Mouse (Mus musculus): Measurements from ENCODE around the gene Dicer1. TPM values are rescaled to one million over a fixed set of nuclear protein-coding genes. Genes with fewer than 3 reads are reported as not detected.
A peak's percentile ranks its signal among the peaks of the same experiment; 100 is the strongest.

Dicer1 gene
- polyA plus RNA-seq, 1 experiment, result 6.3 TPM

DNA sequence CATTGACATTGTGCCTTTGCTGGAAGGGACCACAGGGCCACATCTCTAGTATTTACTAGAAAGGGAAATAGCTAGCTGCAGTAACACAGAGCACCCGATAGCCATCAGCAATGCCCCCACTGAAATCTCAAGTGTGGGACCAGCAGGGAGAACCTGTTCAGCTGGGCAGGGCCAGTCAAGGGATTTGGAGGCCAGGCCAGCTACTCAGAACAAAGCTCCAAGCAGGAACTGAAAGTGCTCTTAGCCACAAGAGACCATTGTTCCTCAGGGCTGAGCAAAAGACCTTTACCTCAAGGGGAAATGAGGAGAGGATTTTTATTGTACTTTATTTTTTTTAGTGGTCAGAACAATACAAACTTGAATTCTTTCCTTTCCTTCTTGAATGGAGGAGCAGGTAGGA, 25.9 kb upstream of the Dicer1 start:
- no peak for TF ChIP-seq POLR2A (IDR thresholded peaks at IDR 0.05; ENCODE audit: low read depth, low read length)
- no peak for TF ChIP-seq CTCF (IDR thresholded peaks at IDR 0.05; ENCODE audit: extremely low read depth, insufficient read depth, insufficient read length, insufficient replicate concordance)
- Histone ChIP-seq H3K4me1 (ENCODE audit: control insufficient read depth, insufficient read depth, insufficient read length) (no peaks in the 10 kb centered on the region), H3K36me3 (ENCODE audit: control insufficient read depth, insufficient read depth, low read length) (no peaks in the 10 kb centered on the region), H3K27me3 (ENCODE audit: control insufficient read depth, insufficient read depth, low read length) (no peaks in the 10 kb centered on the region), H3K4me3 (ENCODE audit: extremely low read depth, insufficient read depth, insufficient read length) (no peak overlapping the region), H3K27ac (ENCODE audit: insufficient read depth, low read length) (no peak overlapping the region)
- 53% methylated on average over 1 of the region's 1 CpGs for WGBS
- no peak for DNase-seq (ENCODE audit: low read depth in 1 of 2, low spot score in 2 of 2)

DNA sequence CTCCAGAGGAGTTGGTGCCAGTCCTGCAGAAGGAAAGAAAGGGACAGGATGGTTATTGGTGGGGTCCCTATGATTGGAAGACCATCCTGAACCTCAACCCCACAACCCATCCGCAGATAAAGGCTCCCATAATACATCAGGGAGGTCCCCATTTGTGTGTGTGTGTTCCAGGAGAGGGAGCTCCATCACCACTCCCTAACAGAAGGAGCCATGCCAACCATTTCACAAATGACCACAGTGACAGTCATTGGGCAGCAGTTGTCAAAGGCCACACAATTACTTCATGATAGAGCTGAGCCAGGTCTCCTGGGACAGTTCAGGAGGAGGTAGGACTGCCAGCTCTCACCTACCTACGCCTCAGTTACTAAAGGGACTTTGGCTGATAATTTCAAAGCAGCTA, 20.2 kb upstream of the Dicer1 start:
- TF ChIP-seq CTCF (IDR thresholded peaks at IDR 0.05; ENCODE audit: extremely low read depth, insufficient read depth, insufficient read length, insufficient replicate concordance), result no peak
- TF ChIP-seq POLR2A (IDR thresholded peaks at IDR 0.05; ENCODE audit: low read depth, low read length), result no peak
- WGBS, result 73% methylated on average over 2 of the region's 2 CpGs
- Histone ChIP-seq H3K27me3 (ENCODE audit: control insufficient read depth, insufficient read depth, low read length) (no peaks in the 10 kb centered on the region), H3K4me3 (ENCODE audit: extremely low read depth, insufficient read depth, insufficient read length) (no peak overlapping the region), H3K36me3 (ENCODE audit: control insufficient read depth, insufficient read depth, low read length) (no peaks in the 10 kb centered on the region), H3K4me1 (ENCODE audit: control insufficient read depth, insufficient read depth, insufficient read length) (no peaks in the 10 kb centered on the region), H3K27ac (ENCODE audit: insufficient read depth, low read length) (no peak overlapping the region)
- DNase-seq (ENCODE audit: low read depth in 1 of 2, low spot score in 2 of 2), result no peak

DNA sequence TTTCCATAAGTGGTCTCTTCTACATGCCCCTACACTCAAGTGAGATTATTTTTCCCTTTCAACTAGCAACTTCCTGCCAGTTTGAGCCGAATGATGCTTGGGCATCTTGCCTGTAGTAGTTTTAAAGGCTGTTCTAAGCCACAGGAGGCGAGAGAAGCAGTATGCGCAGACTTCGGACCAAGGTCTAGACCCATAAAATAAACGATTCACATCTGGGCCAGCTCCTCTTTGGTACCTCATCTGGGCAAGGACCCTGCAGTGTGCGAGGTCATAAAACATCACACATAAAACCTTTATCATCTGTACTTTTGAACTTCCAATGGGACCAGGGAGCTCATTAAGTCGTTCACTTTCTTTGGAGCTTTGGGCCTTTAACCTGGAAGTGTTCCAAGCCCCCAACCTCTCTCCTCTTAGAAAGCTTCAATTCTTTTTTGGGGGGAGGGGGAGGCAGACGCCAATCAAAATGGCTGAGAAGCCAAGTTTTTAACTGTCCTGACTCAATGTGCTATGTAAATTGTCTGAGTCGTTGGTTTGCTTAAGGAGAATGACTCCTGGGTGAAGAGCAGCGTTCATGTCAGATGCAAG, 17.5 kb upstream of the Dicer1 start:
- Histone ChIP-seq H3K36me3 (ENCODE audit: control insufficient read depth, insufficient read depth, low read length) (no peaks in the 10 kb centered on the region), H3K4me1 (ENCODE audit: control insufficient read depth, insufficient read depth, insufficient read length) (no peaks in the 10 kb centered on the region), H3K4me3 (ENCODE audit: extremely low read depth, insufficient read depth, insufficient read length) (no peak overlapping the region), H3K27ac (ENCODE audit: insufficient read depth, low read length) (no peak overlapping the region), H3K27me3 (ENCODE audit: control insufficient read depth, insufficient read depth, low read length) (no peaks in the 10 kb centered on the region)
- WGBS, result 80% methylated on average over 10 of the region's 10 CpGs
- TF ChIP-seq CTCF (IDR thresholded peaks at IDR 0.05; ENCODE audit: extremely low read depth, insufficient read depth, insufficient read length, insufficient replicate concordance), result no peak
- no peak for TF ChIP-seq POLR2A (IDR thresholded peaks at IDR 0.05; ENCODE audit: low read depth, low read length)
- no peak for DNase-seq (ENCODE audit: low read depth in 1 of 2, low spot score in 2 of 2)

DNA sequence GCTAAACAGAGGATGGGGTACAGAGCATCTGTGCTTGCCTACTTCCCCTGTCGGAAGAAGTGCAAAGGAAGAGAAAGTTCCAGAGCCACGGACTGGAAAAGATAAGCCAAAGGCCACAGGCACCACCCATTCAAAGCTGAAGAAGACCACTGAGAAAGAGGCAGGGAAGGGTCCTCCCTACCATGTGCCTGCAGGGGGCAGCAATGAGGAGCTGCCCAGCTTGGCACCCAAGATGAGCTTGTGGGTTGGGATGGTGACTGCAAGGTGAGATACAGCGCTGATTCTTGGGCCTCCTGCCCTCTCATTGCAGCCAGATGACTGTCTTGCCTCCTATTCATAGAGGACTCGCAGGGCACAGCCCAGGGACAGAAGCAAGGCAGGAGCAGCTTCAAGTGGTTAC, 15.4 kb upstream of the Dicer1 start:
- DNase-seq (ENCODE audit: low read depth in 1 of 2, low spot score in 2 of 2), result no peak
- H3K36me3 ChIP-seq (ENCODE audit: control insufficient read depth, insufficient read depth, low read length), result no peaks in the 10 kb centered on the region
- WGBS, result 64% methylated on average over 4 of the region's 4 CpGs

GRCm38 (mm10) chr12:104765761-104766160, 14.0 kb upstream of the Dicer1 start:
- no peak overlapping the region for H3K27ac ChIP-seq (ENCODE audit: insufficient read depth, low read length)

More for the DNA sequence above, 15.4 kb upstream of the Dicer1 start:
- H3K27me3 ChIP-seq (ENCODE audit: control insufficient read depth, insufficient read depth, low read length), result no peaks in the 10 kb centered on the region
- TF ChIP-seq POLR2A (IDR thresholded peaks at IDR 0.05; ENCODE audit: low read depth, low read length) (no peak), CTCF (IDR thresholded peaks at IDR 0.05; ENCODE audit: extremely low read depth, insufficient read depth, insufficient read length, insufficient replicate concordance) (peak; percentile 28; the same call in 1 of the 2 replicates)
- no peaks in the 10 kb centered on the region for H3K4me1 ChIP-seq (ENCODE audit: control insufficient read depth, insufficient read depth, insufficient read length)
- H3K27ac ChIP-seq (ENCODE audit: insufficient read depth, low read length), result no peak overlapping the region
- no peak overlapping the region for H3K4me3 ChIP-seq (ENCODE audit: extremely low read depth, insufficient read depth, insufficient read length)

DNA sequence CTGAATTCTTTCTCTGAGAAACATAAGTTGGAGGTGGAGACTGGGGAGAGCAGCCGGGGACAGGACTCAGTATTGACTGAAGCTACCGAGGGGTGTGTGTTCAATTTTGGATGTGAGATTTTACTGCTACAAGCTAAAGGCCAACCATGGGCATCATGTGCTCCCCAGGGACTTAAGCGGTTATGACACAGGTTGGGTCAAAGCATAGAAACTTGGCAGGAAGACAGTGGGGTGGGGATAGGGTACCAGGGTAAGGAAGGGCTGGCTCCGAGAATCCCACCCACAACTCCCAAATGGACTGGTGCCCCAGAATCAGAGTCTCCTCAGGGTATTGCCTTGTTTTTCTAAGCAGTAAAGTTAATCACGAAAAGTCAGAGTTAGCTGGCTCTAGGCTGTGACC, 13.4 kb upstream of the Dicer1 start:
- Histone ChIP-seq H3K27ac (ENCODE audit: insufficient read depth, low read length) (no peak overlapping the region), H3K4me1 (ENCODE audit: control insufficient read depth, insufficient read depth, insufficient read length) (no peaks in the 10 kb centered on the region), H3K27me3 (ENCODE audit: control insufficient read depth, insufficient read depth, low read length) (no peaks in the 10 kb centered on the region), H3K4me3 (ENCODE audit: extremely low read depth, insufficient read depth, insufficient read length) (no peak overlapping the region), H3K36me3 (ENCODE audit: control insufficient read depth, insufficient read depth, low read length) (no peaks in the 10 kb centered on the region)
- WGBS, result 74% methylated on average over 5 of the region's 5 CpGs
- TF ChIP-seq POLR2A (IDR thresholded peaks at IDR 0.05; ENCODE audit: low read depth, low read length) (no peak), CTCF (IDR thresholded peaks at IDR 0.05; ENCODE audit: extremely low read depth, insufficient read depth, insufficient read length, insufficient replicate concordance) (no peak)
- DNase-seq (ENCODE audit: low read depth in 1 of 2, low spot score in 2 of 2), result no peak

More at GRCm38 (mm10) chr12:104765761-104766160, 14.0 kb upstream of the Dicer1 start:
- no peak for DNase-seq (ENCODE audit: low read depth in 1 of 2, low spot score in 2 of 2)
- Histone ChIP-seq H3K27me3 (ENCODE audit: control insufficient read depth, insufficient read depth, low read length) (no peaks in the 10 kb centered on the region), H3K4me1 (ENCODE audit: control insufficient read depth, insufficient read depth, insufficient read length) (no peaks in the 10 kb centered on the region), H3K4me3 (ENCODE audit: extremely low read depth, insufficient read depth, insufficient read length) (no peak overlapping the region), H3K36me3 (ENCODE audit: control insufficient read depth, insufficient read depth, low read length) (no peaks in the 10 kb centered on the region)
- no peak for TF ChIP-seq POLR2A (IDR thresholded peaks at IDR 0.05; ENCODE audit: low read depth, low read length)
- no peak for TF ChIP-seq CTCF (IDR thresholded peaks at IDR 0.05; ENCODE audit: extremely low read depth, insufficient read depth, insufficient read length, insufficient replicate concordance)
- 79% methylated on average over 7 of the region's 7 CpGs for WGBS

DNA sequence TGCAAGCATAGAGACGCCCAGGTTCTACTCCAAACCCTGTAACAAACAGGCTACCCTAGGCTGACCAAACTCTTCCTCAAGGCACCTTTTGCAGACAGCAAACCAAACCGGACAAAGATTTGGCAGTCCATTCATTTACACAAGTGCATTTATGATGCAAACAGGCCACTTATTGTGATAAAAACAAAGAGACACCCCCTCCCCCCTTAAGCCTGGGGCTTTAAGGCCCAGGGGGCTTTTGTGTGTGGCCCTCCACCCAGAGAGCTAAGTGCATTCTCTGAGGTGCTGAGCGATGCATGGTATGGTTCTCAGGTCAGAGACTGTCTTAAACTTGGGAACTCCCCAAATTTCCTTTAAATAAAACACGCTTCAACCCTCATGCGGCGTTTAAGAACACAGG, 12.2 kb upstream of the Dicer1 start:
- no peak for DNase-seq (ENCODE audit: low read depth in 1 of 2, low spot score in 2 of 2)
- TF ChIP-seq CTCF (IDR thresholded peaks at IDR 0.05; ENCODE audit: extremely low read depth, insufficient read depth, insufficient read length, insufficient replicate concordance) (no peak), POLR2A (IDR thresholded peaks at IDR 0.05; ENCODE audit: low read depth, low read length) (no peak)
- no peaks in the 10 kb centered on the region for H3K27me3 ChIP-seq (ENCODE audit: control insufficient read depth, insufficient read depth, low read length)

More for the DNA sequence above, 12.2 kb upstream of the Dicer1 start:
- WGBS, result 88% methylated on average over 6 of the region's 6 CpGs
- Histone ChIP-seq H3K4me3 (ENCODE audit: extremely low read depth, insufficient read depth, insufficient read length) (no peak overlapping the region), H3K36me3 (ENCODE audit: control insufficient read depth, insufficient read depth, low read length) (no peaks in the 10 kb centered on the region), H3K4me1 (ENCODE audit: control insufficient read depth, insufficient read depth, insufficient read length) (no peaks in the 10 kb centered on the region), H3K27ac (ENCODE audit: insufficient read depth, low read length) (no peak overlapping the region)
